Mouse (Mus musculus): ENCODE measurements around the gene Akap12. TPM values are rescaled to one million over a fixed set of nuclear protein-coding genes. Genes with fewer than 3 reads are reported as not detected.

Akap12 gene
- polyA plus RNA-seq, 1 experiment from 2014 or later: 38.4 TPM

GRCm38 (mm10) chr10:4407191-4407590 lies 141.0 kb downstream of the Akap12 start:
- WGBS: 93% methylated on average over 1 of the region's 1 CpGs
- ATAC-seq (replicated peaks; ENCODE audit: insufficient number of reproducible peaks, insufficient read depth, low FRiP score, low read depth): no peak
- peaks cover 53% of the 10 kb centered on the region for H3K36me3 ChIP-seq

More at GRCm38 (mm10) chr10:4407191-4407590, 141.0 kb downstream of the Akap12 start:
- H3K4me1 ChIP-seq (replicated peaks): peaks cover 15% of the 10 kb centered on the region
- H3K4me2 ChIP-seq: no peak overlapping the region
- no peaks in the 10 kb centered on the region for H3K9me3 ChIP-seq (replicated peaks)
- no peaks in the 10 kb centered on the region for H3K27me3 ChIP-seq
- no peak overlapping the region for H3K4me3 ChIP-seq
- H3K27ac ChIP-seq: no peak overlapping the region
- no peak overlapping the region for H3K9ac ChIP-seq

Other genes with a start within 250 kb of the Akap12 start
- 7.8 and 9.8 TPM in 2 replicates for gene Zbtb2, start 121.7 kb downstream of the Akap12 start, polyA plus RNA-seq (2015; fragmentation: Nextera tagmentation; extraction: Ambion mirVana)
- gene Rmnd1, start 166.0 kb downstream of the Akap12 start, polyA plus RNA-seq (2015; fragmentation: Nextera tagmentation; extraction: Ambion mirVana): 93.3 and 93.4 TPM in 2 replicates
- 14.0 and 14.6 TPM in 2 replicates for gene Armt1, start 166.1 kb downstream of the Akap12 start, polyA plus RNA-seq (2015; fragmentation: Nextera tagmentation; extraction: Ambion mirVana)
- 0.10 TPM in 1 of 2 replicates, not detected in the other for gene Ccdc170, start 216.1 kb downstream of the Akap12 start, polyA plus RNA-seq (2015; fragmentation: Nextera tagmentation; extraction: Ambion mirVana)

Data from heart, embryonic 15.5 days (tissue).